Mouse (Mus musculus): Measurements from ENCODE around the gene Gm17387.

Gene Gm17387

DNA sequence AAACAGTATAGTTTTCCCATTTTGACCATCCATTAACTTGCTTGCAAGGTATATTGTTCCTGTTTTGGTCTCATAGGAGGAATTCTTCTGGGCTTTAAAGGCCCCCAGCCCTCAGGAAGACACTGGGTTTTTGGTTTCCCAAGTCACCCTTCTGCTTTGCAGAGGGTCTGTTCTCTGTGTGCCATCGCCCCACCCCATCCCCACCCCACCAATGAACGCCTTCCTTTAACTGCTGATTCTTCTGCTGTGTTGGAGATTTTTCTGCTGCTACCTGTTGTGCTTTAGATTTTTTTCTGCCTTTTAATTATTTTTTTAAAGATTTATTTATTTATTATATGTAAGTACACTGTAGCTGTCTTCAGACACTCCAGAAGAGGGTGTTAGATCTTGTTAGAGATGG lies at the start of gene Gm17387:
TSS of gene Gm17387 (plus strand) at position 301 of the 400 bp plus-strand sequence.
- DNase-seq (ENCODE audit: low spot score), result no peak

DNA sequence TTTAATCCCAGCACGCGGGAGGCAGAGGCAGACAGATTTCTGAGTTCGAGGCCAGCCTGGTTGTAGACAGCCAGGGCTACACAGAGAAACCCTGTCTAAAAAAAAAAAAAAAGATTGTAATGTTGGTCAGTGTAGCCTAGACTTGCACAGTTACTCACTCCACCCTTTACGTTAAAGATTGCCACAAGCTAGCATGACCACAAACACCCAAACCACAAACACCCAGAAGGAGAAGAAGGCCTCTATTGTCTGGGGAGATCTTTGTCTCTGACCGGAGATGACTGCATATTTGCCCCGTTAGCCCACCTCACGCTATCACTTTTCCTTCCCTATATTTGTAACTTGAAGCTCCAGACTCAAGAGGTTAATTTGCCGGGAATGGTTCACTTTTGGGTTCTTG lies 47.2 kb upstream of the Gm17387 start:
- DNase-seq (ENCODE audit: low spot score), result no peak

DNA sequence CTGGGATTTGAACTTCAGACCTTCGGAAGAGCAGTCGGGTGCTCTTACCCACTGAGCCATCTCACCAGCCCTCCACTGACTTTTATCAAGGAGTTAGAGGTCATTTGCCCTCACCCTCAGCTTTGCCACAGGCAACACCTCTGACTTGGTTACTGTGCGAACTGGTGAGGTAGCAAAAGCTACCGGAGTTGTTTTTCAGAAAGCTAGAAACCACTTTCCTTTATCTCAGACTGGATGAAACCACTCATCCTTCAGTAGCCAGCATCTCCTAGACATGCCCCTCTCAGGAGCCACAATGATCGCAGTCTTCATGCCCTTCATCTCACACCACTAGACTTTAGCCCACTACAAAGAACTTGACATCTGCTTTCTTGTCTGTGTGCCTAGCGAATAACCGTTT lies 46.0 kb upstream of the Gm17387 start:
- DNase-seq (ENCODE audit: low spot score), result no peak

DNA sequence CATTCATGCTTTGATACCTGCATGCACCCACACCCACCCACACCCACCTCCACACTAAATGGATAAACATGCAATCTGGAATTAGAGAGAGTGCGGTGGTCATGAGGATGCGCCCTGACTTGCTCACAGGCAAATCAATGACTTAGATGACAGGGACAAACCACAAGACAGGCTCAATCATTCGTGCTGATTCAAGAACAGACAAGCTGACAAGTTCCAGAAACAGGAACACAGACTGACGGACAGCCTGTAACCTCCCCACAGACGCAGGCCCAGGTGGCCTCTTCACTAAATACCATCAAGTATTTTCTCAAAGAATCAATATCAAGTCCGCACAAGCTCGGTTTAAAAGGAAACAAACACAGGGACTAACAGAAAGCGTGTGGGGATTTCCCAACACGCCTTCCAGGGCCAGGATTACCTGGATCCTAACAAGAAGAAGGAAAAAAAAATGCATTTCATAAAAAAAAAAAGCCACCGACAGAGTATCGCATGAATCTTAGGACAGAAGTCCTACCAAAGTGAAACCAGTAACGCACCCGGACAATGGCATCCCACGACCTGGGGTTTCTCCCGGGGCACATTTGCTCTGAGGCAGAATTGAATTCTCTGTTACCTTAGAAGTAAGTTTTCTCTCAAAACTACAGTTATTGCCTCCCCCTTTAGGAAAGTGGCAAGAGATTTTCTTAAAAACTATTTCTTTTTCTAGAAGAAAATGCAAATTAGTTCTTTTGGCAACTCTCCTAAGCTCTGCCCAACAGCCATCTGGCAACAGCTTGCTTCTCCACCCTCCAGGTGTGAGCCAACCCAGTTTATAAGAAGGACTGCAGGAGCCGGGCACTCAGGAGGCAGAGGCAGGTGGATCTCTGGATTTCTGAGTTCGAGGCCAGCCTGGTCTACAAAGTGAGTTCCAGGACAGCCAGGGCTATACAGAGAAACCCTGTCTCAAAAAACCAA lies 41.5 kb upstream of the Gm17387 start:
- DNase-seq (ENCODE audit: low spot score), result no peak

DNA sequence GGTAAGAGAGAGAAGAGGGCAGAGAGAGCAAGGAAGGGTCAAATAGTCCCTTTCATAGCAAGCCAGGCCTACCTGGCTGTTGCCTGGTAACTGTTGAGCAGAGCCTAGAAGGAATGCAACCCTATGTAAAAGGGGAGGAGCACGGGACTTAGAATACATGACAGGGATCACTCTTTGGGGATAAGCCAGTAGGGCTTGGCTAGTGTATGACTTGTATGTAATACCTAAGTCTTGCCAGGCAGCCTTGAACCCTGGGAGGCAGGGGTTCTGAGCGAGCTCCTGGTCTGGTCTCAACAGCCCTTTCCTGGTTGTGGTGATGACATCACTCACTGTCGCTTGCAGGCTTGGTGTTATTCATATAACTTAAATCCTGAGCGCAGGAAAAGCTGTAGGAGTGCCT lies 39.9 kb upstream of the Gm17387 start:
- DNase-seq (ENCODE audit: low spot score), result no peak

DNA sequence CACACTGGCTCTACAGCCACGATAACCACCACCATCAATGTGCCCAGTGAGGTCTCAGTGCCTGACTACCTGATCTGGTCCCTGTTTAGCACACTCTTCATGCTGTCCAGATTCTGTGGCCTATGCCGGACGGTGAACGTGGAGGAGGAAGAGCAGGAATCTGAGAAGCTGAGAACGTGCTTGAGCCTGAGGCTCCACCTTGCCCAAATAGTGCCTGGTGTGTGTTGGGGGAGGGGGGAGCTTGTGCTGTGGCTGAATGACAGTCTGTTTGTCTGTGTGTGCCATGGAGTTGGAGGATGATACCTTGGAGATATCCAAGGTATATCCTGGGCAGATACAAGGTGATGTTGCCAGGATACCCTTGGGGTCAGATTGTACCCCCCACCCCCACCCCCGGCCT lies 38.7 kb upstream of the Gm17387 start:
- DNase-seq (ENCODE audit: low spot score), result no peak

DNA sequence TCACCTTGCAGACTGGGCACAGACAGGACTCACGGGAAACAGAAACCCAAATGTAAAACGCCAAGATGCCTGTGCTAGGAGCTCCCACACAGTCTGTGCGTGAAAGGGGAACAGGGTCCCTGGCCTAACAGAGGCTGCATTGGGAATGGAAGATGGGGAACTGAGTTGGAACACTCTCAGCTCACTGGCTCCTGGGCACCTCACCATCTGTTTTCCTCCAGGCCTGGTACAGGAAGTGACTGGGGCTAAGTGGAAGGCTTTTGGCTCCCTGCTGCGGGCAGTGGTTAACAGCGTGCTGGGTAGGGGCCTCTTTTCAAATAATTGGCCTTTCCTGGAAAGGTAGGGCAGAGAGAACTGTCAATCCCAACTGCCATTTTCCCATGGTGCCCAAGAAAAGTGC lies 38.3 kb upstream of the Gm17387 start:
- DNase-seq (ENCODE audit: low spot score), result no peak

DNA sequence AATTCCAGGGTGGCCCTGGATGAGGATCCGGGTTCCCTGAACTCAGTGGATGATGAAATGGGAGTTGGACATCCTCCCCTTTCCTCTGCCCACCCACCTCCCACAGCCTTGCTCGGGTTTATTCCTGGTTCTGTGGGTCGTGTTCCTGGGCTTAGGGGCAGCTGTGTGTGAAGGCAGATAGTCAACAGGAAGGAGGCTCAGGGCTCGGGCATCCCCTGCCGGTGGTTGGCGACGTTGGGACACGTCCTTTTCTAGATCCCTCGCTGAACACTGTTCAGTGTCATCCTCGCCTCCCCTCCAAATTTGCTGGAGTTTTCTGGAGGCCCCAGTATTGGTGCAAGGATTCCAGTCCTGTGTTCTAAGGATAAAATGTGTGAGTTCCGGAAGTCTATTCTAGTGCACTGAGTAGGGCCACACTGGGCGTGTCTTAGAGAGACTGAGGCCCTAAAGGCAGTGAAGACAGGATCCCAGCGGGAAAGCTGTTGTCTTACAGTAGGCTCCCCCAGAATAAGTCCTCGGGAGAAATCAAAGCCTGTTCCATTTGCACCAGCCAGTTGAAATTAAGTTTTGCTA lies 37.7 kb upstream of the Gm17387 start:
- DNase-seq (ENCODE audit: low spot score), result no peak

DNA sequence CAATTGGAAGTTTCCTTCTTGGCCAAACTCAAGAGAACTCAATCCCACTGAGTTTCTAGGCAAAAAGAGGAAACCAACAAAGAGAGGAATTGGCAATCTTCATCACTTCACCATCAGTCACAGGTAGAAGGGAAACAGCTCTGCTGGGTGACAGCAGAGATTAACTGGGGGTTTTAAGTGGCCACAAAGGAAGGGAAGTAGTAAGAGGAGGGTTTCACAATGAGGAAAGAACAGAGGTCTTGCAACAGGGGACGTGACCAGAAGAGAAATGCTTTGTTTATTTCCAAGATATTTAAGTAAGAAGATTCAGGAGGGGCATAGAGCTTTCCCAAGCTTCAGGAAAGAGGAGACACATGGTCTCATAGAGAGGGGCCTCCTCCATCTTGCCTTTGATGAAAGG lies 31.1 kb upstream of the Gm17387 start:
- DNase-seq (ENCODE audit: low spot score), result no peak

DNA sequence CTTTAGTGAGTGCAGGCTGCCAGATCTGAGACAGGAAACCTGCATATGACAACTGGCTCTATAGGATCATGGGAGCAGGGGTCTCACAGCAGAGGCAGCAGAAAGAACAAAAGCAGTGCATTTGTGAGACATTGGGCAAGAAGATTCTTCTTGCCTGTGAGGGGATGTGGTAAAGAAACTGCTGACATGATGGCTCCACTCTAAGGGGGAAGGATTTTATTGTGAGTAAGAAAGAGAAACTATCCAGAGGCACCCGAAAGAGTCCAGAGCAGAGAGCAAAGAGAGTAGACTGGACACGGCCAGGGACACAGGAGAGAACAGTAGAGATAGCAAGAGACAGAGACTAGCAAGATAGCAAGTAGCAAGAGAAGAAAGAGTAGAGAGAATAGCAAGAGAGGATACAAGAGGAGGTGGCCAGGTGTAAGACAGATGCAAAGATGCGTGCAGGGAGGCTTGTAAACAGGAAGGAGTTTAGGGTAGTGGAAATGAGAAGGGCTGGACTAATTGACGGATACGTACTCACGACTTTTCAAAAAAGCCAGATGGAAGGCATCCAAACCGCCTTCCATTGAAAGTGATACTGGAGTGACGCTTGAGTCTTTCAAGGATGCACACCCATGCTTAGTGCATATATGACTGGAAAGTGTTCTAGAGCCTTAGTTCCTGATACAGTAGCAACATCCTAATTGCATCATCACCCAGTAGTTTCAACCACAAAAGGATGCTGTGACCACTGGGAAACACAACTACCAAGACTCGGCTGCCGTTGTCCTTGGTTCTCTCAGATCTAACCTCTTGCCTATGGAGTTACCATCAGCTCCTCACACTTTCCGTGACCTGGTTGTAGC lies 29.9 kb upstream of the Gm17387 start:
- DNase-seq (ENCODE audit: low spot score), result no peak

DNA sequence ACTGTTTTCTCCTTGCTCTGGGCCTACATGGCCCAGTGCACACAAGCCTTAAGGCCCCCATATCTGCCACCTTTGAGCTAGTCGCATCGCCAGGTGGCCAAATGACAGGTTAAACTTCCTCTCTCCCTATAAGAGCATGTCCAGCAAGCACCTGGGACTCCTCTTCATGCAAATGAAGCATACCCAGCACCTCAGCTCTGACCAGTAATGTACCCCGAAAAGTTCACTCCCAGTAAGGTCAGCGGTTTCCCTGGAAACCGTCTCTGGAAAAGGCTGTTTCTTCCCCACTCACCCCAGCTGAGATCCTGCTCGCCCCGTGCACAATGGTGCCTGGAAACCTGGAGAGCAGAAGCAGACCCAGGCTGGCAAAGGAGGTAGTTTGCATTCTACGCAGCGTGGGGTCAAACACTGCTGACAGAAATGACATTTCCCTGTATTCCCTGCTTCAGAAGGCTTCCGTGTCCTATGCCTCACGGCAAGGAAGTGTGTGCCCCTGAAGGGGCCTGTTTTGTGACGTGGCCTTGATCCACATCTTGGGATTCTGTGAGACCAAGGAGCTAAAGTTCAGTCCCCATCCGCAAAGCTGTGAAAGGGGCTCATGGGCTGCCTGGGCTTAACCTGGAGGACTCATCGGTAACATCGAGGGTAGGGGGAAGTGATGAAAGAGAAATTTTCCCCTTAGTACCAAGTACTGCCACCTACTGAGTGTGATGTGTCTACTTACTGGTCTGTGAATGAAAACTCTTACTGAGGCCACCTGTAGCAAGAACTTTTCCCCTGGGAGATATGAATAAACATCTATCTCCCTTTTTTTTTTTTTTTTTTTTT lies 27.8 kb upstream of the Gm17387 start:
- no peak for DNase-seq (ENCODE audit: low spot score)

DNA sequence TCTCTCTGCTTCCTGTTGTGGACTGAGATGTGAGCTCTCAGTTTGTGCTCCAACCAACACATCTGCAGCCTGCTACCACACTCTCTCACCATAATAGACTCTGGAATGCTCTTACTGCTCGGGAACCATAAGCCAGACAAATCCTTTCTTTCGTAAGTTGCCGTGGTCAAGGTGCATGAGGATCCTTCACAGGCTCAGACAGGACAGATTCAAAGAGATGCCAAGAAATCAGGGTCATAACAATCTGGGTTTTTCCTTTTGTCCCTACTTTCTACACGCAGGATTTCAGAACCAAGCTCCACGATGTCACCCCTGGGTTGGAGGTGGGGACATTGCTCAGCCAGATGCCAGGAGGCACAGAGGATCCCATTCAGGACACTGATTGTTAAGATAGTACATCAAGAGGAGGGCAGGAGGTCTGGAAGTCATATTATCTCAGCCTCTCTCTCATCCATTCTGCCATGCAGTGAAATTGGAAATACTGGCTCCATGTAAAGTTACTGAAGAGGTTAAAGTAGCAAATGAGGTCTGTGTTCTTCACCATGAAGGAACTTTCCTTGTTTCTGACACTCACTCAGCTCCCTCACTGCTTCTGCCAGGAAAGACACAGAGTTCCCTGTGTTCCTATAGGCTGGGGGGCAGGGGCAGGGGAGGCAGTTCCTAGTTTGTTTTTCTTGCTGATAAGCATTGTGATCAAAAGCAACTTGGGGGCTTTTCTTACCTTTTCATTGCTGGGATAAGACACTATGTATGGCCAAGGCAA lies 25.5 kb upstream of the Gm17387 start:
- DNase-seq (ENCODE audit: low spot score), result no peak

DNA sequence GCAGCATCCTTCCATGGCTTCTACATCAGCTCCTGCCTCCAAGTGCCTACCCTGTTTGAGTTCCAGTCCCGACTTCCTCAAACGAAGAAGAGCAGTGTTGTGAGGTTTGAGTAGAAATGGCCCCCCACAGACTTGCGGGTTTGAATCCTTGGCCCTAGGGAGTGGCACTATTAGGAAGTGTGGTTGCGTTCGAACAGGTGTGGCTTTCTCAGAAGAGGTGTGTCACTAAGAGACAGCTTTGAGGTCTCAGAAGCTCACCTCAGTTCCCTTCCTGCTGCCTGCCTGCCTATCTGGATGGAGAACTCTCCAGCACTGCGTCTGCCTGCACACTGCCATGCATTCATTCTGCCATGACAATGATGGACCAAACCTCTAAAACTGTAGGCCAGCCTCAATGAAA lies 22.5 kb upstream of the Gm17387 start:
- no peak for DNase-seq (ENCODE audit: low spot score)

DNA sequence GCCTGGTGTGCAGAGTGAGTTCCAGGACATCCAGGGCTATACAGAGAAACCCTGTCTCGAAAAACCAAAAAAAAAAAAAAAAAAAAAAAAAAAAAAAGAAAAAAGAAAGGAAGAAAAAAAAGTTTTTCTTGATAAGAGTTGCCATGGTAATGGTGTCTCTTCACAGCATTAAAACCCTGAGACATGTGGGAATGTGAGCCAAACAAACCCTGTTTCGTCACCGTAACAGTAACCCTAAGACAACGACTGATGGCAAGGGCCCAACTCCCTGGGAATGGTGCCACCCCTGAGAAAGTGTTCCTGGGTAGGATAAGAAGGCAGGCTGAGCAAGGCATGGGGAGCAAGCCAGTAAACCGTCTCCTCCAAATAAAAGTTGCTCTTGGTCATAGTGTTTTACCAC lies 22.0 kb upstream of the Gm17387 start:
- no peak for DNase-seq (ENCODE audit: low spot score)

DNA sequence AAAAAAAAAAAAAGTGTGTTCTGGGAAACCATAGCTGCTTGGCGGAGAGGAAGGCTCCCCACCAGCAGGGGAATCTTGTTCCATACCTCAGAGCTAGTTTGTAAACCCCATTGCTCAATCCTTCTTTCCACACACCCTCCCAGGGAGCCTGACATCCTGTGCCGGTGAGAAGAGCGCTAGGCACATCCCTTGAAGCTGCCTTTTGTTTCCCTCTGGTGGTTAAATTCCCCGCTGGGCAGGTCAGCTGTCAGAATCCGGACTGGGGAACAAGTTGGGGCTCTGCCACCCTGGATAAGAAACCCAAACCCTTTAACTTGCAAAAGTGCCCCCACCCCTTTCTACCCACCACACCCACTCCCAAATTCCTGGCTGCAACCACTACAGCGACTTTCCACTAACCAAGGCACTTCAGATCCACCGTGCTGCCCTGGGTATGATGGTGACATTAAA lies 20.6 kb upstream of the Gm17387 start:
- DNase-seq (ENCODE audit: low spot score), result no peak

DNA sequence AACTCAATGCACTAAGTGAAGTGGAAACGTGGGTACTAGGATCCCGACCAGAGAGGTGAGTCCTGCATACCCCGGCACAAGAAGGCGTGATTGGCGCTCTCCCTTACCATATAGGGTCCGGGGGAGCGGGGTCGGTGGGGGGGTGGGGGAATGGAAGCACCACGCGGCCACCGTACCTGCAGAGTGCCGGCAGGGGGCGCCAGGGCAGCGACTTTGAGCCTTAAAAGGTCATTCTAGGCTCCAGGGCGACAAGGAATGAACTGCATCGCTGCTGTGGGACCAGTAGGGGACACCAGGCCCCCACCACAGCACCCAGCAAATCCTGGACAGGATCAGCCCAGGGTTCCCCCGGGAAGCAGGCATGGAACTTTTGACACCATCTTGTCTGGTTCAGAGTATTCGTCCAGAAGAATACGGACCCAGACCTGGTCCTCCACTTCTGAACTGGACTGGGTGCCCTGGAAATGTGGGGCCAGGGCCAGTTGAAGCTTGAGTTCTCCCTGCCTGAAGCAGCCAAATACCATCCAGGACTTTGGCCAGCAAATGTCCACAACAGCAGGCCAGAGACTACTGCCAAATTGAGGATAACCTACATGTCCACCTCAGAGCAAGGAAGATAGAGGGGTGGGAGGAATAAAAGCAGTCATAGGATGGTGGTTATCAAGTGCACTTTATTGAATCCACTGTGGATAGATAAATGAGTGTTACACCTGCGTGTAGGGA lies 19.8 kb upstream of the Gm17387 start:
- no peak for DNase-seq (ENCODE audit: low spot score)

DNA sequence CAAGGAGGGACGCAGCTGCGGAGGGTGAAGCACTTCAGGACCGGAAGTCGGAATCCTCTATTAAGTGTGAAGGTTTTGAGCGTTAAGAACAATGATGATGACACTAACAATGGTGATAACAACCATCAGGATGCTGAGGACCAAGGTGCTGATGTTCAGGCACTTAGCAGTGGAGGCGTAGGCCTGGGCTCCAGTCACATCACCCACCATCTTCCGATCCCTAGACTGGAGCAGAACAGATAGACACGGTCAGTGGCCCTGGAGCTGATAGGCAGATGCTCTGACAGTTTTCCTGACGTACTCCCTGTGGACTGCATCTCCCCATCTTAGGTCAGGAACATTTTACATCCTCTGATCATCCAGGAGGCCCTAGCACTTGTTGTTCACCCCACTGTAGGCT lies 19.3 kb upstream of the Gm17387 start:
- DNase-seq (ENCODE audit: low spot score), result no peak

DNA sequence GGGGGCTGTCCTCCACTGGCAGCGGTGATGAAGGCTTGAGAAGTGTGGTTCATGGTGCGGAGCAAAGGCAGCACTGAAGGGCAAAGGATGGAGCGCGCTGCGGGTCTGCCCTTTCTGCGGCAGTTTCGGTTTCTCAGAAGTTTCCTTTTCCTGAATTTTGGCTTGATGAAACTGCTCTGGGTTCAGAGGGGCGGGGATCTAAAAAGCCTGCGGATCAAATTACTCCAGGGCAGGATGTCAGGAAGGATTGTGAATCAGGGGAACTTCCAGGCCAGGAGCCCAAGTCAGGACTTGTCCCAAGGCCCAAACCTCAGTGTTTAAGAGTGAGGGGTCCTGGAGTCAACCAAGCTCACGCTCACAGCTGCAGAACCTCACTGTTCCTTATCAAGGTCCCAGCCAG lies 18.3 kb upstream of the Gm17387 start, which contains the start of gene Ifitm3:
TSS of gene Ifitm3 (minus strand) at position 178 of the 400 bp plus-strand sequence.
- DNase-seq (ENCODE audit: low spot score), result no peak

DNA sequence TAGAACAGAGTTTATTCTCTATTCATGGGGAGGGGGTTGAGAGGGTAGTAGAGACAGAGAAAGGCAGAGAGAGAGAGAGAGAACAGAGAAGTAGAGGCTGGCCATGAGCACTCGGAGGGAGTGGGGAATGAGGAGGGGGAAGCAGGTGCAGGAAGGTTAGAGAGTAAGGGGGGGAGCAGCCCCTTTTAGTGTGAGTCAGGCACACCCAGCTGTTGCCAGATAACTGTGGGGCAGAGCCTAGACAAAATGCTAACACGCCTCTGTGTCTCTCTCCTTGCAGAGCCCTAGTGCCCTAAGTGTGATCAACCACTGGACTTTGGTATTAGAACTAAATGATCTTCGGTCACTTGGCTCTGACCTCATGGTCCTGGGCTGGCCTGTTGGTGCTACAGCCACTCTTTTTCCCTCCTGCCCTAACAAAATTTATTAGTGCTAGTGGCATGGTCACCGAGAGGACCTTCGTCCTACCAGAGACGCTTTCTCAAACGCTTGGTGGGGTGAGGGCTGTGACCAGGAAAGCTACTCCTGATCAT lies 17.6 kb upstream of the Gm17387 start:
- no peak for DNase-seq (ENCODE audit: low spot score)
